Mouse (Mus musculus): ENCODE measurements around the gene Slc5a4a. TPM values are rescaled to one million over a fixed set of nuclear protein-coding genes. Genes with fewer than 3 reads are reported as not detected.

Gene Slc5a4a
- polyA plus RNA-seq (2012; ENCODE audit: insufficient read depth, insufficient read length, missing spikeins): not detected in 2 replicates

GRCm38 (mm10) chr10:76147278-76147677, at the start of gene Slc5a4a:
Gene Slc5a4a (plus strand): TSS chr10:76147451.
- Histone ChIP-seq H3K27ac (ENCODE audit: insufficient read depth, low read depth, low read length) (no peak within 1 kb of the TSS), H3K4me3 (ENCODE audit: insufficient read depth, low read length) (no peak within 1 kb of the TSS), H3K4me1 (ENCODE audit: control insufficient read depth, insufficient read depth, low read length) (no peaks in the 10 kb centered on the region)
- TF ChIP-seq POLR2A (IDR thresholded peaks at IDR 0.05; ENCODE audit: borderline replicate concordance, low read depth, low read length): no peak
- no peak for TF ChIP-seq CTCF (IDR thresholded peaks at IDR 0.05; ENCODE audit: low read depth, low read length)

- Histone ChIP-seq H3K4me1 (ENCODE audit: control insufficient read depth, insufficient read depth, low read length) (no peaks in the 10 kb centered on the region), H3K27ac (ENCODE audit: insufficient read depth, low read depth, low read length) (no peak within 1 kb of the TSS), H3K4me3 (ENCODE audit: insufficient read depth, low read length) (no peak within 1 kb of the TSS)
- TF ChIP-seq POLR2A (IDR thresholded peaks at IDR 0.05; ENCODE audit: borderline replicate concordance, low read depth, low read length) (no peak), CTCF (IDR thresholded peaks at IDR 0.05; ENCODE audit: low read depth, low read length) (no peak)
These were observed 36.4 kb upstream of the Slc5a4a start, which contains the start of gene Slc5a4b for GRCm38 (mm10) chr10:76110861-76111260. Gene Slc5a4b (minus strand): TSS chr10:76110961.

GRCm38 (mm10) chr10:76117966-76118365, 29.3 kb upstream of the Slc5a4a start:
- peak; percentile 77 for TF ChIP-seq CTCF (IDR thresholded peaks at IDR 0.05; ENCODE audit: low read depth, low read length)
- no peak for TF ChIP-seq POLR2A (IDR thresholded peaks at IDR 0.05; ENCODE audit: borderline replicate concordance, low read depth, low read length)
- Histone ChIP-seq H3K27ac (ENCODE audit: insufficient read depth, low read depth, low read length) (no peak overlapping the region), H3K4me3 (ENCODE audit: insufficient read depth, low read length) (no peak overlapping the region), H3K4me1 (ENCODE audit: control insufficient read depth, insufficient read depth, low read length) (no peaks in the 10 kb centered on the region)

- H3K4me3 ChIP-seq (ENCODE audit: insufficient read depth, low read length): no peak overlapping the region
- no peak overlapping the region for H3K27ac ChIP-seq (ENCODE audit: insufficient read depth, low read depth, low read length)
- no peak for TF ChIP-seq CTCF (IDR thresholded peaks at IDR 0.05; ENCODE audit: low read depth, low read length)
- no peak for TF ChIP-seq POLR2A (IDR thresholded peaks at IDR 0.05; ENCODE audit: borderline replicate concordance, low read depth, low read length)
- no peaks in the 10 kb centered on the region for H3K4me1 ChIP-seq (ENCODE audit: control insufficient read depth, insufficient read depth, low read length)
These were observed 28.5 kb upstream of the Slc5a4a start for GRCm38 (mm10) chr10:76118741-76119140.

- no peak for TF ChIP-seq CTCF (IDR thresholded peaks at IDR 0.05; ENCODE audit: low read depth, low read length)
- no peak for TF ChIP-seq POLR2A (IDR thresholded peaks at IDR 0.05; ENCODE audit: borderline replicate concordance, low read depth, low read length)
- H3K4me1 ChIP-seq (ENCODE audit: control insufficient read depth, insufficient read depth, low read length): no peaks in the 10 kb centered on the region
- H3K4me3 ChIP-seq (ENCODE audit: insufficient read depth, low read length): no peak overlapping the region
- H3K27ac ChIP-seq (ENCODE audit: insufficient read depth, low read depth, low read length): no peak overlapping the region
These were observed 27.0 kb upstream of the Slc5a4a start for GRCm38 (mm10) chr10:76120124-76120711.

GRCm38 (mm10) chr10:76121495-76121894, 25.8 kb upstream of the Slc5a4a start:
- TF ChIP-seq POLR2A (IDR thresholded peaks at IDR 0.05; ENCODE audit: borderline replicate concordance, low read depth, low read length) (no peak), CTCF (IDR thresholded peaks at IDR 0.05; ENCODE audit: low read depth, low read length) (no peak)
- no peak overlapping the region for H3K4me3 ChIP-seq (ENCODE audit: insufficient read depth, low read length)
- no peak overlapping the region for H3K27ac ChIP-seq (ENCODE audit: insufficient read depth, low read depth, low read length)
- no peaks in the 10 kb centered on the region for H3K4me1 ChIP-seq (ENCODE audit: control insufficient read depth, insufficient read depth, low read length)

- H3K4me3 ChIP-seq (ENCODE audit: insufficient read depth, low read length): no peak overlapping the region
- H3K4me1 ChIP-seq (ENCODE audit: control insufficient read depth, insufficient read depth, low read length): no peaks in the 10 kb centered on the region
- no peak overlapping the region for H3K27ac ChIP-seq (ENCODE audit: insufficient read depth, low read depth, low read length)
- TF ChIP-seq POLR2A (IDR thresholded peaks at IDR 0.05; ENCODE audit: borderline replicate concordance, low read depth, low read length): no peak
- TF ChIP-seq CTCF (IDR thresholded peaks at IDR 0.05; ENCODE audit: low read depth, low read length): no peak
These were observed 14.7 kb upstream of the Slc5a4a start for GRCm38 (mm10) chr10:76132506-76132905.

GRCm38 (mm10) chr10:76136318-76136717, 10.9 kb upstream of the Slc5a4a start:
- no peak overlapping the region for H3K4me3 ChIP-seq (ENCODE audit: insufficient read depth, low read length)
- H3K4me1 ChIP-seq (ENCODE audit: control insufficient read depth, insufficient read depth, low read length): no peaks in the 10 kb centered on the region
- TF ChIP-seq CTCF (IDR thresholded peaks at IDR 0.05; ENCODE audit: low read depth, low read length) (no peak), POLR2A (IDR thresholded peaks at IDR 0.05; ENCODE audit: borderline replicate concordance, low read depth, low read length) (no peak)
- no peak overlapping the region for H3K27ac ChIP-seq (ENCODE audit: insufficient read depth, low read depth, low read length)

GRCm38 (mm10) chr10:76146846-76147245, 405 bp upstream of the Slc5a4a start:
- Histone ChIP-seq H3K4me1 (ENCODE audit: control insufficient read depth, insufficient read depth, low read length) (no peaks in the 10 kb centered on the region), H3K4me3 (ENCODE audit: insufficient read depth, low read length) (no peak overlapping the region), H3K27ac (ENCODE audit: insufficient read depth, low read depth, low read length) (no peak overlapping the region)
- no peak for TF ChIP-seq POLR2A (IDR thresholded peaks at IDR 0.05; ENCODE audit: borderline replicate concordance, low read depth, low read length)
- TF ChIP-seq CTCF (IDR thresholded peaks at IDR 0.05; ENCODE audit: low read depth, low read length): no peak

- Histone ChIP-seq H3K4me1 (ENCODE audit: control insufficient read depth, insufficient read depth, low read length) (no peaks in the 10 kb centered on the region), H3K27ac (ENCODE audit: insufficient read depth, low read depth, low read length) (no peak overlapping the region), H3K4me3 (ENCODE audit: insufficient read depth, low read length) (no peak overlapping the region)
- TF ChIP-seq POLR2A (IDR thresholded peaks at IDR 0.05; ENCODE audit: borderline replicate concordance, low read depth, low read length) (no peak), CTCF (IDR thresholded peaks at IDR 0.05; ENCODE audit: low read depth, low read length) (no peak)
These were observed 8.7 kb downstream of the Slc5a4a start for GRCm38 (mm10) chr10:76155911-76156310.
